Mouse (Mus musculus) heart, embryonic 14.5 days (tissue): ENCODE data around the gene Dmrt3. TPM values are rescaled to one million over a fixed set of nuclear protein-coding genes. Genes with fewer than 3 reads are reported as not detected.

ENCODE experiments used
- ATAC-seq: fragments of 200-750 bp; cut with Nextera tagmentation; 2 replicates; pipeline ENCODE4 v1.8.0; 2017; ENCODE audit warnings: low read depth, moderate TSS enrichment; ENCODE audit not compliant: insufficient number of reproducible peaks, insufficient read depth, low FRiP score
- H3K27ac ChIP-seq, 2 experiments: fragments of 200-500 bp in 1 of 2; fragments of 300-500 bp in 1 of 2; sonication (generic) in 1 of 2; replicated peaks in 1 of 2; 2 replicates each; pipeline ENCODE4 v1.5.1; 2012 to 2014; ENCODE audit warnings: low read depth in 2 of 2, low read length in 2 of 2, control low read depth in 1 of 2, mild to moderate bottlenecking in 1 of 2, mixed read lengths in 1 of 2; ENCODE audit not compliant: control insufficient read depth in 1 of 2, insufficient read depth in 1 of 2
- H3K27me3 ChIP-seq: fragments of 300-500 bp; sonication (generic); 2 replicates; pipeline ENCODE4 v1.6.1; 2014; ENCODE audit warnings: mild to moderate bottlenecking, low read length, control low read depth; ENCODE audit not compliant: control insufficient read depth, insufficient read depth
- H3K36me3 ChIP-seq: fragments of 300-500 bp; sonication (generic); 2 replicates; pipeline ENCODE4 v1.6.1; 2014; ENCODE audit warnings: mild to moderate bottlenecking, control low read depth, low read length, mixed read lengths; ENCODE audit not compliant: control insufficient read depth, insufficient read depth
- H3K4me1 ChIP-seq, 2 experiments: fragments of 200-500 bp in 1 of 2; fragments of 300-500 bp in 1 of 2; sonication (generic) in 1 of 2; 2 replicates each; pipeline ENCODE4 v1.6.1; 2012 to 2014; ENCODE audit warnings: low read length in 2 of 2, control low read depth in 1 of 2, mixed read lengths in 1 of 2; ENCODE audit not compliant: control insufficient read depth in 2 of 2, insufficient read depth in 2 of 2
- H3K4me2 ChIP-seq: fragments of 300-500 bp; sonication (generic); 2 replicates; pipeline ENCODE4 v1.6.1; 2014; ENCODE audit warnings: mild to moderate bottlenecking, low read length
- H3K4me3 ChIP-seq, 2 experiments: fragments of 200-500 bp in 1 of 2; fragments of 300-500 bp in 1 of 2; sonication (generic) in 1 of 2; 2 replicates each; pipeline ENCODE4 v1.5.1; 2012 to 2014; ENCODE audit warnings: low read length in 2 of 2, mild to moderate bottlenecking in 2 of 2, control low read depth in 1 of 2, low read depth in 1 of 2, moderate library complexity in 1 of 2; ENCODE audit not compliant: control insufficient read depth in 1 of 2, insufficient read depth in 1 of 2
- H3K9ac ChIP-seq: fragments of 300-500 bp; sonication (generic); 2 replicates; pipeline ENCODE4 v1.6.1; 2014; ENCODE audit warnings: mild to moderate bottlenecking, low read length
- H3K9me3 ChIP-seq: fragments of 300-500 bp; sonication (generic); 2 replicates; pipeline ENCODE4 v1.6.1; 2016; ENCODE audit warnings: low read length, control low read depth; ENCODE audit not compliant: control insufficient read depth
- WGBS: fragments of 180-500 bp; shearing (Covaris S2); extraction: QIAGEN DNeasy Blood & Tissue Kit; methylation state at CpG from one replicate; pipeline ENCODE4 v1.1.7; 2014; 5-methylcytosine and 5-hydroxymethylcytosine counted together
- polyA plus RNA-seq: library from polyadenylated mRNA; unstranded; fragments of >200 nt; fragmentation: Nextera tagmentation; extraction: Ambion mirVana; gene quantifications from 2 replicates; pipeline ENCODE4 v1.2.1, GENCODE M21; 2014

The Dmrt3 gene
- polyA plus RNA-seq, 1 experiment from 2014 or later, result 0.11 TPM

DNA sequence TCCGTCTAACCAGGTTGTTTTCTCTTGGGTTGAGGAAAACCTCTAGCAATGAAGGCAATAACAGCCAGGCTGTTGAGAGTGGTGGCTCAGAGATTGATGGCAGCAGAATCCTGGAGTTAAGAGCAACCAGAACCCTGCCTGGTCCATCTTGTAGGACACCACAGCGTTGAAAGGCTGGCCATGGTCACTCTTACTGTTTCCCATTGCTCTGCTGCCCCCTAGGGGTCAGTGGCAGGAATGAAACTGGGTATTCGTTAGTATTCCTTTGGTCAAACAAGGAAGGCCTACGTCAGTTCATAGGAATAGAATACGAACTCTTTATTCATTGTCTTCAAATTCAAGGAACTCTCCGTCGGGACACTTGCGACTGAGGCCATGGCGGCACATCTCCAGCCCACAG, 18.4 kb downstream of the Dmrt3 start:
- no peak for ATAC-seq
- Histone ChIP-seq H3K4me1 (no peaks in the 10 kb centered on the region), H3K9me3 (no peaks in the 10 kb centered on the region), H3K4me2 (no peak overlapping the region), H3K27ac (no peak overlapping the region), H3K4me3 (no peak overlapping the region), H3K9ac (no peak overlapping the region), H3K27me3 (peaks cover 49% of the 10 kb centered on the region), H3K36me3 (no peaks in the 10 kb centered on the region)
- WGBS, result 10% methylated on average over 9 of the region's 9 CpGs

DNA sequence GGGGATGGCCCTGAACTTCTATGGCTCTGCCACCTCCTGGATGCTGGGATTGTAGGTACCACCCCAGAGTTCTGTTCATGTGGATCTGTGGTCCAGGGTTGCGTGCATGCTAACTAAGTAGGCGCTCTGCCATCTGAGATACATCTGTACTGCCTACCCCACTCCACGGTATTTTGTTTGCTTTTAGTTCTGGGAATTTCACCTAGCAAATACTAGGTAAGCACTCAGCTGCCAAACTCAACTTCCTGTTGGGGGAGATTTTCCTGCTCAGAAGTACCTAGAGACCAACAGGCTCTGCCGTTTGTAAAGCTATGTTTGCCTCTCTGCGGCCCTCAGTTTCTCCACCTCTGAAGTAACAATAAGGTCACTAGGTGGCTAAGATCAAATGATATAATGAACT, 25.0 kb downstream of the Dmrt3 start:
- H3K27ac ChIP-seq, result no peak overlapping the region
- WGBS, result 85% methylated on average over 5 of the region's 5 CpGs
- H3K36me3 ChIP-seq, result no peaks in the 10 kb centered on the region
- no peaks in the 10 kb centered on the region for H3K9me3 ChIP-seq
- no peak for ATAC-seq
- no peaks in the 10 kb centered on the region for H3K4me1 ChIP-seq
- no peak overlapping the region for H3K4me2 ChIP-seq
- no peak overlapping the region for H3K4me3 ChIP-seq
- H3K9ac ChIP-seq, result no peak overlapping the region
- no peaks in the 10 kb centered on the region; the same call in 1 of the 2 replicates for H3K27me3 ChIP-seq

DNA sequence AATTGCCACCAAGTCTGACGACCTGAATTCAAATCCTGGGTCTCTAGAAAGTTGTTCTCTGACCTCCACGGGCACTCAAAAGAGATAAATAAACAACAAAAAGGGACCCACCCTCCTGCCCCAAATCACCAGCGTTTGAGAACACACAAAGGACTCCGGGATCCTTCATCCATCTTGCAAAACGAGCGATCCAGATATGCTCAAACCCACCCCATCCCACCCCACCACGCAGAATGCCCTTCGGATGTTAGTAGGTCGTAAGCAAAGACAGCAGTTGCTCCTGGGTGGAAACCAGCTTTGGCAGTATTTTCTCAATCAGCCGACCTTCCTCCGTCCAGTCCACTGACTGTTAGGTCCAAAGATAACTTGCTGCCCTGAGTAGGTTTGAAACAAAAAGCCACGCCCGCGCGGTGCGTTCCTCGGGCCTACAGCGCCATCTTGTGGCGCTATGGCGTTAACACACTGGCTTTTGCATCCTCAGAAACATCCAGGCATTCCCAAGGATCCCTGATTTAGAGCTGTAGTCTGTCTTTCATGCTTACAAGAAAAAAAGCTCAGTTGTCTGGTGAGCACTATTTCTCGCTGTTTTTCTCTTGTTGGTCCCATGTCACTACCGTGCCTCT, 25.6 kb downstream of the Dmrt3 start:
- Histone ChIP-seq H3K9ac (peak overlapping the region; percentile 44; the same call in 1 of the 2 replicates), H3K27me3 (no peaks in the 10 kb centered on the region; the same call in 1 of the 2 replicates), H3K27ac (no peak overlapping the region), H3K9me3 (no peaks in the 10 kb centered on the region), H3K4me3 (peak overlapping the region; percentile 22 to 31), H3K4me1 (no peaks in the 10 kb centered on the region), H3K36me3 (no peaks in the 10 kb centered on the region), H3K4me2 (peak overlapping the region; percentile 64)
- ATAC-seq, result no peak
- WGBS, result 14% methylated on average over 22 of the region's 22 CpGs

DNA sequence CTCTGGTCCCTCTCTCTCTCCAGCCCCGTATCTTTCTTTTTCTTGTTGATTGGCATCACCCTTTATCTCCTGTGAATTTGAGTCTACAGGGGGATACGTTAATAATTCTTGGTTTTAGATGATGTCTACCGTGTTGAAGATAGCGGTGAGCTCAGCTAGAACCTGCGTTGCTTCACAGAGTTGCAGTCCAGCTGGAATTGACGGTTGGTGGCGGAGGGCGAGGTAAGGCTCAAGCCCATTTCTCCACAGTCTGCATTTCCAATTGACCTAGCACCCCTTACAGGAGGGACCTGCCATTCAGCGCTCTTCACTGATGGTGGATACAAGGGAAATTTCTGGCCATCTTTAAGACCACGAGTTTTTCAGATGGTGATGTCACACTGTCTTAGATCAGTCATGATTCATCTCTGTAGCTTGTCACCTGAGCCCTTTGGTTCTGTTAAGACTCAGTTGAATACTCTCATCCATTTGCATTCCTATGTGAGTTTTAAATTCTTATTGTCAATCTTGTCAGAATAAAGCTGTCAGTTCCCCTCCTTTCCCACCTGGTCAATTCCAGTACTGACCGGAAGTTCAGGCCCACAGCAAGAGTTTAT, 28.8 kb downstream of the Dmrt3 start:
- no peaks in the 10 kb centered on the region for H3K9me3 ChIP-seq
- no peak overlapping the region for H3K4me2 ChIP-seq
- no peaks in the 10 kb centered on the region; the same call in 1 of the 2 replicates for H3K27me3 ChIP-seq
- WGBS, result 69% methylated on average over 11 of the region's 11 CpGs
- H3K4me1 ChIP-seq, result no peaks in the 10 kb centered on the region
- no peaks in the 10 kb centered on the region for H3K36me3 ChIP-seq
- H3K27ac ChIP-seq, result no peak overlapping the region
- no peak overlapping the region for H3K4me3 ChIP-seq
- no peak overlapping the region for H3K9ac ChIP-seq
- no peak for ATAC-seq

DNA sequence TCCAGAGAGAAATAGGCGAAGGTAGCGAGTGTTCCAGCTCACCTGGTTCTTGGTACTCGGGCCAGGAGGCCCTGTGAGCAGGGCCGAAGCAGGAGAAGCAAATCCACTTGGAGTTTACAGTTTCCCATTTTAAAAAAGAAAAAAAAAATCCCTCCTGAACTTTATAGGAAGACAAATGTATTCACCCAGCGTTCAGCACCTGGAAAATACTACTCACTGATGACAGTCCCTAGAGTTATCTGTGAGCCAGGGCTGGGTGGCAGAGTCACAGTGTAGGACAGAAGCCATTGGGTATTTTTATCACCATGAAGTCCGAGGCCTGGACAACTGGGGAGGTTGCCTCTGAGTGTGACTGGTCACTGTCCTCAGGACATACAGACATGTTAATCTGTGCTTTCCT, 31.7 kb downstream of the Dmrt3 start:
- H3K4me1 ChIP-seq, result no peaks in the 10 kb centered on the region
- H3K27me3 ChIP-seq, result no peaks in the 10 kb centered on the region; the same call in 1 of the 2 replicates
- 76% methylated on average over 6 of the region's 6 CpGs for WGBS
- no peak overlapping the region for H3K4me2 ChIP-seq
- no peak overlapping the region for H3K9ac ChIP-seq
- no peak overlapping the region for H3K4me3 ChIP-seq
- no peaks in the 10 kb centered on the region for H3K36me3 ChIP-seq
- H3K9me3 ChIP-seq, result no peaks in the 10 kb centered on the region
- H3K27ac ChIP-seq, result no peak overlapping the region
- ATAC-seq, result no peak

DNA sequence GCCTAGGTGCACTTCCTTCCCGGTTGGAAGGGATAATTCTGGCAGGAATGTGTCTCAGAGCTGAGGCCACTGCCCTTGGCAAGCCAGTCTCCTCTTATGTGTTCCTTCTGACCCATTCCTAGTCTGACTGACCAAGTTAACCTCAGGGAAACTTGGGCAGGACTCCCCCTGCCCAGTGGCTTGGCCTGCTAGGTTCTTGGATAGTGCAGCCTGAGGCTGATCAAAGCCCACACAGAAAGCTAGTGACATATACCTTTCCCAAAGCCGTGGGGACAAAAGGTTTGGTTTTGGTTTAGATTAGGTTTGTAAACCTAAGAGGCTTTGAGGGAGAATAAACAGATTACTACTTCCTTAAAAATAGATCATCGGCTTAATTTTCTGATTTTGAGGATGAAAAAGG, 37.0 kb downstream of the Dmrt3 start:
- Histone ChIP-seq H3K27me3 (no peaks in the 10 kb centered on the region), H3K4me1 (no peaks in the 10 kb centered on the region), H3K4me2 (no peak overlapping the region), H3K27ac (no peak overlapping the region), H3K9me3 (no peaks in the 10 kb centered on the region), H3K4me3 (no peak overlapping the region), H3K9ac (no peak overlapping the region), H3K36me3 (no peaks in the 10 kb centered on the region)
- no peak for ATAC-seq
- 64% methylated on average over 3 of the region's 3 CpGs for WGBS

DNA sequence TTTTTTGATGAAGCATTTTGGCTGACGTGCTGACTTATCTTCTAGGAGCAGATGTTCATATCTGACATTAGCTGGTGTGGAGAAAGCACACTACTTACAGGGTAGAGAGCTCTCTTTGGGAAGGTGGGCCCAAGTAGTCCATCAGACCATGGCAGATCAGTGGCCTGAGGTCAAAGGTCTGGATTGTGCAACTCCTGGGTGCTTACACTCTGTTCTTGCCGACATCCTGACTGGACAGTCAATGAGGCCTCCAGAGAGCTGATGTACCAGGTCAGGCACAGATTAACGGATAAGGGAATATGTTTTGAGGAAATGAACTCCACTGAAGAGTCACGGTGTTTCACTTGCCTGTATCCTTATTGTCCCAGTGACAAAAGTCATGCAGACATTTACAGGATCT, 38.6 kb downstream of the Dmrt3 start:
- H3K27me3 ChIP-seq, result no peaks in the 10 kb centered on the region
- H3K9ac ChIP-seq, result no peak overlapping the region
- no peak for ATAC-seq
- H3K4me3 ChIP-seq, result no peak overlapping the region
- no peak overlapping the region for H3K4me2 ChIP-seq
- no peak overlapping the region for H3K27ac ChIP-seq
- no peaks in the 10 kb centered on the region for H3K36me3 ChIP-seq
- no peaks in the 10 kb centered on the region for H3K9me3 ChIP-seq
- H3K4me1 ChIP-seq, result no peaks in the 10 kb centered on the region
- 65% methylated on average over 4 of the region's 4 CpGs for WGBS

DNA sequence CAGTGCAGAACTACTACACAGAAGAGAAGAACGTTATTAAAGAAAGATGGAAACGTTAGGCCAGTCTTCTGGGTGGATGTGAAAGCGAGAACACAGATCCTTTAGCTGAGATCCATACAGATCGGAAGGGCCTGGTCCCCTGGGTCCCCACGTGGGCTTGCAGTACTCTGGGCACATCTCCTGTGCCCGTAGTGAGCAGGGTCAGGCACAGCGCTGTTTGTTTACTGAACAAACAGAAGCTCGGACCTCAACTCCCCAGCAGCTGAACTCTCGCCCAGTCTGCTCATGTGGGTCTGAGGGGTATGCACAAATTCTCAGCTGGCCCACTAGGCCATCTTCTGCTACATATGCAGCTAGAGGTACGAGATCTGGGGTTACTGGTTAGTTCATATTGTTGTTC, 40.4 kb downstream of the Dmrt3 start:
- H3K4me2 ChIP-seq, result no peak overlapping the region
- no peaks in the 10 kb centered on the region for H3K36me3 ChIP-seq
- no peaks in the 10 kb centered on the region for H3K4me1 ChIP-seq
- WGBS, result 61% methylated on average over 10 of the region's 10 CpGs
- H3K27ac ChIP-seq, result no peak overlapping the region
- H3K9me3 ChIP-seq, result no peaks in the 10 kb centered on the region
- H3K9ac ChIP-seq, result no peak overlapping the region
- no peaks in the 10 kb centered on the region for H3K27me3 ChIP-seq
- no peak for ATAC-seq
- H3K4me3 ChIP-seq, result no peak overlapping the region
